Mouse (Mus musculus) midbrain, embryonic 10.5 days (tissue): ENCODE results near the gene Cish. TPM values are rescaled to one million over a fixed set of nuclear protein-coding genes. Genes with fewer than 3 reads are reported as not detected.
A peak's percentile ranks its signal among the peaks of the same experiment; 100 is the strongest.

Experiments used
- DNase-seq: peaks from one replicate; pipeline ENCODE4 v3.0.0-alpha.2; 2017; ENCODE audit warnings: low spot score
- H3K27ac ChIP-seq: fragments of 300-500 bp; sonication (generic); replicated peaks from 2 replicates; pipeline ENCODE4 v1.5.1; 2016; ENCODE audit warnings: mild to moderate bottlenecking
- H3K27me3 ChIP-seq: fragments of 300-500 bp; sonication (generic); 2 replicates; pipeline ENCODE4 v1.6.1; 2016; ENCODE audit warnings: low read depth, mild to moderate bottlenecking; ENCODE audit not compliant: poor library complexity, severe bottlenecking
- H3K36me3 ChIP-seq: fragments of 300-500 bp; sonication (generic); 2 replicates; pipeline ENCODE4 v1.6.1; 2016; ENCODE audit warnings: mild to moderate bottlenecking, moderate library complexity
- H3K4me1 ChIP-seq: fragments of 300-500 bp; sonication (generic); 2 replicates; pipeline ENCODE4 v1.6.1; 2016
- H3K4me3 ChIP-seq: fragments of 300-500 bp; sonication (generic); 2 replicates; pipeline ENCODE4 v1.5.1; 2016; ENCODE audit warnings: mild to moderate bottlenecking, moderate library complexity
- H3K9me3 ChIP-seq: fragments of 300-500 bp; sonication (generic); replicated peaks from 2 replicates; pipeline ENCODE4 v1.6.1; 2016; ENCODE audit warnings: mild to moderate bottlenecking
- WGBS: fragments of 180-500 bp; shearing (Covaris S2); methylation state at CpG from one replicate; pipeline ENCODE4 v1.1.7; 2016; 5-methylcytosine and 5-hydroxymethylcytosine counted together
- polyA plus RNA-seq: library from polyadenylated mRNA; unstranded; fragments of >200 nt; fragmentation: Nextera tagmentation; extraction: Ambion mirVana; gene quantifications from 2 replicates; pipeline ENCODE4 v1.2.1, GENCODE M21; 2016

Gene Cish
- 7.3 and 7.5 TPM in 2 replicates for polyA plus RNA-seq

- H3K4me3 ChIP-seq: peak within 1 kb of the TSS; percentile 76
- no peak for DNase-seq
- no peaks in the 10 kb centered on the region for H3K9me3 ChIP-seq
- peaks cover 6% of the 10 kb centered on the region for H3K36me3 ChIP-seq
- H3K4me1 ChIP-seq: peaks cover 27% of the 10 kb centered on the region
- H3K27me3 ChIP-seq: peaks cover 38% of the 10 kb centered on the region
- H3K27ac ChIP-seq: peak within 1 kb of the TSS; percentile 87
Measured at GRCm38 (mm10) chr9:107296016-107296040, at the start of gene Cish. TSS of gene Cish (plus strand) at chr9:107296026.

GRCm38 (mm10) chr9:107246170-107246569, 49.7 kb upstream of the Cish start:
- 64% methylated on average over 4 of the region's 4 CpGs for WGBS
- H3K36me3 ChIP-seq: no peaks in the 10 kb centered on the region
- H3K27ac ChIP-seq: no peak overlapping the region
- DNase-seq: no peak
- H3K4me3 ChIP-seq: no peak overlapping the region
- no peaks in the 10 kb centered on the region for H3K9me3 ChIP-seq
- no peaks in the 10 kb centered on the region for H3K27me3 ChIP-seq
- no peaks in the 10 kb centered on the region for H3K4me1 ChIP-seq

GRCm38 (mm10) chr9:107249154-107249553, 46.7 kb upstream of the Cish start:
- Histone ChIP-seq H3K36me3 (no peaks in the 10 kb centered on the region), H3K9me3 (no peaks in the 10 kb centered on the region), H3K4me3 (no peak overlapping the region), H3K27me3 (no peaks in the 10 kb centered on the region), H3K27ac (no peak overlapping the region), H3K4me1 (peaks cover 5% of the 10 kb centered on the region)
- no peak for DNase-seq
- 79% methylated on average over 6 of the region's 6 CpGs for WGBS

- WGBS: 88% methylated on average over 14 of the region's 14 CpGs
- H3K4me3 ChIP-seq: no peak overlapping the region
- no peaks in the 10 kb centered on the region for H3K27me3 ChIP-seq
- no peak for DNase-seq
- H3K27ac ChIP-seq: no peak overlapping the region
- no peaks in the 10 kb centered on the region for H3K36me3 ChIP-seq
- H3K4me1 ChIP-seq: peaks cover 15% of the 10 kb centered on the region
- H3K9me3 ChIP-seq: no peaks in the 10 kb centered on the region
Measured at GRCm38 (mm10) chr9:107250416-107251337, 45.1 kb upstream of the Cish start.

GRCm38 (mm10) chr9:107252164-107252563, 43.7 kb upstream of the Cish start:
- Histone ChIP-seq H3K9me3 (no peaks in the 10 kb centered on the region), H3K27me3 (no peaks in the 10 kb centered on the region), H3K4me1 (peaks cover 22% of the 10 kb centered on the region), H3K36me3 (no peaks in the 10 kb centered on the region), H3K4me3 (no peak overlapping the region), H3K27ac (no peak overlapping the region)
- WGBS: 33% methylated on average over 5 of the region's 5 CpGs
- no peak for DNase-seq

- 86% methylated on average over 12 of the region's 12 CpGs for WGBS
- no peak for DNase-seq
- Histone ChIP-seq H3K27ac (no peak overlapping the region), H3K27me3 (no peaks in the 10 kb centered on the region), H3K4me1 (peaks cover 22% of the 10 kb centered on the region), H3K4me3 (no peak overlapping the region), H3K9me3 (no peaks in the 10 kb centered on the region), H3K36me3 (no peaks in the 10 kb centered on the region)
Measured at GRCm38 (mm10) chr9:107254476-107254875, 41.4 kb upstream of the Cish start.

GRCm38 (mm10) chr9:107254925-107255324, 40.9 kb upstream of the Cish start:
- 85% methylated on average over 3 of the region's 3 CpGs for WGBS
- H3K27me3 ChIP-seq: no peaks in the 10 kb centered on the region
- H3K36me3 ChIP-seq: no peaks in the 10 kb centered on the region
- DNase-seq: no peak
- no peaks in the 10 kb centered on the region for H3K9me3 ChIP-seq
- H3K27ac ChIP-seq: no peak overlapping the region
- no peak overlapping the region for H3K4me3 ChIP-seq
- H3K4me1 ChIP-seq: peaks cover 22% of the 10 kb centered on the region

- Histone ChIP-seq H3K4me3 (no peak overlapping the region), H3K27me3 (no peaks in the 10 kb centered on the region), H3K9me3 (no peaks in the 10 kb centered on the region), H3K4me1 (peaks cover 22% of the 10 kb centered on the region), H3K36me3 (no peaks in the 10 kb centered on the region), H3K27ac (peak overlapping the region; percentile 43; the same call in 1 of the 2 replicates)
- 44% methylated on average over 3 of the region's 3 CpGs for WGBS
- DNase-seq: peak; percentile 35
Measured at GRCm38 (mm10) chr9:107255596-107255995, 40.2 kb upstream of the Cish start.

GRCm38 (mm10) chr9:107259571-107259970, 36.3 kb upstream of the Cish start:
- no peak overlapping the region for H3K27ac ChIP-seq
- 84% methylated on average over 6 of the region's 6 CpGs for WGBS
- no peaks in the 10 kb centered on the region for H3K27me3 ChIP-seq
- no peaks in the 10 kb centered on the region for H3K9me3 ChIP-seq
- H3K4me3 ChIP-seq: no peak overlapping the region
- H3K4me1 ChIP-seq: peaks cover 17% of the 10 kb centered on the region
- no peaks in the 10 kb centered on the region for H3K36me3 ChIP-seq
- DNase-seq: no peak

GRCm38 (mm10) chr9:107260429-107260828, 35.4 kb upstream of the Cish start:
- Histone ChIP-seq H3K36me3 (no peaks in the 10 kb centered on the region), H3K4me3 (no peak overlapping the region), H3K9me3 (no peaks in the 10 kb centered on the region), H3K4me1 (peaks cover 12% of the 10 kb centered on the region), H3K27ac (no peak overlapping the region), H3K27me3 (no peaks in the 10 kb centered on the region)
- DNase-seq: no peak
- WGBS: 81% methylated on average over 2 of the region's 2 CpGs

GRCm38 (mm10) chr9:107260836-107261235, 35.0 kb upstream of the Cish start:
- Histone ChIP-seq H3K27ac (no peak overlapping the region), H3K4me1 (peaks cover 7% of the 10 kb centered on the region), H3K9me3 (no peaks in the 10 kb centered on the region), H3K36me3 (no peaks in the 10 kb centered on the region), H3K27me3 (no peaks in the 10 kb centered on the region), H3K4me3 (no peak overlapping the region)
- no peak for DNase-seq
- 79% methylated on average over 8 of the region's 8 CpGs for WGBS

GRCm38 (mm10) chr9:107261792-107262191, 34.0 kb upstream of the Cish start:
- Histone ChIP-seq H3K4me3 (no peak overlapping the region), H3K9me3 (no peaks in the 10 kb centered on the region), H3K36me3 (no peaks in the 10 kb centered on the region), H3K27ac (no peak overlapping the region), H3K4me1 (peaks cover 6% of the 10 kb centered on the region; the same call in 1 of the 2 replicates), H3K27me3 (no peaks in the 10 kb centered on the region)
- DNase-seq: no peak
- WGBS: 83% methylated on average over 6 of the region's 6 CpGs

GRCm38 (mm10) chr9:107262375-107262774, 33.5 kb upstream of the Cish start:
- 83% methylated on average over 7 of the region's 7 CpGs for WGBS
- Histone ChIP-seq H3K27ac (no peak overlapping the region), H3K4me1 (peaks cover 6% of the 10 kb centered on the region; the same call in 1 of the 2 replicates), H3K36me3 (no peaks in the 10 kb centered on the region), H3K4me3 (no peak overlapping the region), H3K27me3 (no peaks in the 10 kb centered on the region), H3K9me3 (no peaks in the 10 kb centered on the region)
- DNase-seq: no peak

- peaks cover 6% of the 10 kb centered on the region; the same call in 1 of the 2 replicates for H3K4me1 ChIP-seq
- no peak overlapping the region for H3K4me3 ChIP-seq
- no peaks in the 10 kb centered on the region for H3K27me3 ChIP-seq
- no peak overlapping the region for H3K27ac ChIP-seq
- no peak for DNase-seq
- 87% methylated on average over 5 of the region's 5 CpGs for WGBS
- no peaks in the 10 kb centered on the region for H3K36me3 ChIP-seq
- no peaks in the 10 kb centered on the region for H3K9me3 ChIP-seq
Measured at GRCm38 (mm10) chr9:107263912-107264311, 31.9 kb upstream of the Cish start.
